Mouse (Mus musculus) megakaryocyte-erythroid progenitor cell, adult 5-6 weeks (primary cell): ENCODE data around the gene Srsf3. TPM values are rescaled to one million over a fixed set of nuclear protein-coding genes. Genes with fewer than 3 reads are reported as not detected.
A peak's percentile ranks its signal among the peaks of the same experiment; 100 is the strongest.

Experiments
- ATAC-seq: replicated peaks from 2 replicates; pipeline ENCODE4 v1.8.0; 2016; ENCODE audit warnings: mild to moderate bottlenecking, inconsistent platforms; ENCODE audit not compliant: severe bottlenecking, poor library complexity, low FRiP score, low TSS enrichment
- total RNA-seq, 2 experiments: library from RNA; stranded (forward) in 1 of 2; stranded (reverse) in 1 of 2; fragments of 200-1000, 215-1000 nt in 1 of 2; fragments of >200 nt in 1 of 2; fragmentation: Nextera tagmentation in 1 of 2; gene quantifications; 2 replicates each; pipeline ENCODE4 v1.2.3; 2014 to 2017

Srsf3 gene
- total RNA-seq, 2 experiments from 2014 or later = 513 to 747 TPM

DNA sequence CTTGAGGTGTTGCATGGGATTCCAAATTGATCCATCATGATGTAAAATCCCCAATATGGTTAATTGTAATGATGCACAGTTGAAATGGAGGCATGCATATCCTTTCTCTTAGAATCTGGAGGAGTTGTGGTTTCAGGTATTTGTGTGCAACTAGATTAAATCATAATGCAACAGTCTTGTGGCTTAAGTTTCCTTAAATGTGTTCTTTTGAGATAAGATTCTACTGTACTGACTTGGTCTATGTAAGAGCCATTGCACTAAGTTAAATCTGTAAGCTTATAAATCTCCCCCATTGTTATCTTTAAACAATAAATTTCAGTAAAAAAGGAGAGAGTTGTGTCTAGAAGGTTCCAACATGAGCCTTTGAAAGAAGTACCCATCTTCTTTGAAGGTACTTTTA, 10.1 kb downstream of the Srsf3 start:
- ATAC-seq = no peak

DNA sequence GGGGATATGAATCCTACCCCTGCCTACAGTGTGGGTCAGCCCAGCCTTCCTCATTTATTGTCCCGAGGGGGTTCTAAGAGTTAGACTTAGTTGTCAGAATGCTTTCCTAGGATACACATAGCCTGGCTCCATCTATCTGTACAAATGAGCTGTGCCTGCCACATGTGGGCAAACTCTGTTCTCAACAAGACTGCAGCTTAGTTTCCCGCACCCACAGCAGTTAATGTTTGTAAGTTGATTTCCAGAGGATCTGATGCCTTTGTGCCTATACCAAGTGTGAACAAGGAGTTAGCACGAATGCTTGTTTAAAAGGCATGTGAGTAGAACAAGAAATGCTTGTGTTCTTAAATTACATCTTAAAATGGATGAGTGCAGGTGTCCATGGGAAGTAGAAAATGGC, 11.2 kb downstream of the Srsf3 start:
- no peak for ATAC-seq

GRCm38 (mm10) chr17:29044146-29044924, 11.9 kb downstream of the Srsf3 start:
- no peak for ATAC-seq

DNA sequence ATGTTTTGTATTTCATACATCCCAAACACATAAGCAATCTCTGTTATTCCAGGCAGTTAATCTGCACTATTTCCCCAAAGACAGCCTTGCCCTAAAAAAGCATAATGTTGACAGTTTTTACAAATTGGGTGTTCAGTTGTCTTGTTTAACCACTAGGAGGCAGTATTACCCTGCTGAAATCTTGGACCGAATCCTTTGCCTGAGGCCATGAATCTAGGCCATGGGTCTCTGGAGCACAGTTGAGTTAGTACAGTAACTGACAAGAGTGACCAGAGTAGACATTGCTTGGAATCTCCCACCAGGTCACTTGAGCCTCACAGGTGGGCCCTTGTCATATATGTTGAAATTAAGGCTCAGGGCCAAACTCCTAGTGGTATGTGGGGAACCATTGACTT, 12.5 kb downstream of the Srsf3 start:
- no peak for ATAC-seq

DNA sequence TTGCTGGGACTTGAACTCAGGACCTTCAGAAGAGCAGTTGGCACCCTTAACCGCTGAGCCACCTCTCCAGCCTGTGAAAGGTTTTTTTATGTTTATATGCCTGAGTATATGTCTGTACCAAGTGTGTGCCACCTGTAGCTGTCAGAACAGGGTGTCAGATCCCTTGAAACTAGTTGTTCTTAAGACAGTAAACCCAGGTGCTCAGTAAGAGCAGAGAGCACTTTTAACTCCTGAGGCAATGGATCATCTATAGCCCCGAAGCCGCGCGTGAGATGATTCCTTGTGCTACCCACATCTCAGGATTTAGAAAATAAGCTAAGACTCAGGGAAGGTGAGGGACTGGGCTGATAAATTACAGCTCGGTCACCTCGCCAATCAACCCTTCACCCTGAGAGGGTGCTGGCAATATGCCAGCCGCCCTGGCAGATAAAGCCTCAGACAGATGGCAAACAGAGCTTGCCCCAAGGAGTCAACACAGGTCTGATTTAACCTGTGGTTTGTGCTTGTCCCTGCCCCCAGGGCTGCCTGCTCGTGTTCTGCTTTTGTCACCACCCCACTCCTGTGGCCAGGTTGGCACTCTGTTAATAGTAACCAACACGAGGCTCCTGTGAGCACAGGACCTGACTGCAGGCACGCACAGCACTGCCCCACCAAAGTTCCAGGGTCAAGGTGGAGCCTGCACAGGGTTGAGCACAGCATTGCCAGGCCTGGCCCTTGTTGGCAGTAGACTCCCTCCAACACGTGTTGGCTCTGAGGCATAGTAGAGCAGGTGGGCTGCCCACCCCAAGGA, 13.5 kb downstream of the Srsf3 start:
- peak; percentile 66 for ATAC-seq

- ATAC-seq = no peak
Observed at GRCm38 (mm10) chr17:29046863-29047262, 14.4 kb downstream of the Srsf3 start.

DNA sequence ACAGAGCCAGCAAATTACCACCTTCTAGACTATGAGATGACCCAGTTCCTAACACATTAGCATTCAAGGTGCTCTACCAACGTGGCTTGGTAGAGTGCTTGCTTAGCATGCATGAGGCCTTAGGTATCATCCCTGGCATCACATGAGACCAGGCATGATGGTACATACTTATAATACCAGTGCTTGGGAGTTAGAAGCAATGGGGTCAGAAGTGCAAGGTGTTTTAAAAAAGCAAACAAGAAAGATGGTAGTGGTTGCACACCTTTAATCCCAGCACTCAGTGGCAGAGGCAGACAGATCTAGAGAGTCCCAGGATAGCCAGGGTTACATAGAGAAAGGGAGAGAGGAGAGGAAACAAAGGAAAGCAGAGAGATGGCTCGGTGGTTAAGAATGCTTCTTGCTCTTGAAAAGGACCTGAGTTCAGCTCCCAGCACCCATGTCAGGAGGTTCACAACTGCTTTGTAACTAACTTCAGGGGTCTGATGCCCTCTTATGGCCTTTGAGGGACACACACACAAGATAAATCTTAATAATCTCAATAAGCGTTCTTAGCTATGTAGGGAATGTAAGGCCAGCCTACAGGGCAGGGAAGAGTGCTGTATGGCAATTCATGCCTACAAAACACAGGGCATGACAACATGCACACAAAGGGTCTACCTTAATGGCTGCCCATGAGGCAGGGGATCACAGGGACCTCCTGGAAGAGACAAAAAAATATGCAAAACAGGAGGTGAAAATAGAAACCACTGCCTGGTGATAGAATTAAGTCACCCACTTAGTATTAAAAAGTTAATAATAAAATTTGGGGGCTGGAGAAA, 15.5 kb downstream of the Srsf3 start:
- no peak for ATAC-seq

- peak; percentile 36; the same call in 1 of the 2 replicates for ATAC-seq
Observed at GRCm38 (mm10) chr17:29048748-29049507, 16.5 kb downstream of the Srsf3 start.

DNA sequence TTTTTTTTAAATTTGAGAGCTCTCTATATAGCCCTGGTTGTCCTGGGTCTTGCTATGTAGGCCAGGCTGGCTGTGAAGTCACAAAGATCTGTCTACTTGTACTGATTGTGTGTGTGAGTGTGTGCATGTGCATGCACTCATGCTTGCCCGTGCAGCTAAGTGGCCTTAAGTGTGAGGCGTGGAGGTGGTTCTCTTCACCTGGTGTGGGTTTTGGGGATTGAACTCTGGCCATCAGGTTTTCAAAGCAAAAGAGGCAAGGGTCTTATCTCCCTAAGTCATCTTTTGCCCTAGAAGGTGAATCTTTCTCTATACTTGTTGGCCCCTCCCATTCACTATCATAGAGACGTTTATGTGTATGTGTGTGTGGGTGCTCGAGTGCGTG, 17.1 kb downstream of the Srsf3 start:
- no peak for ATAC-seq

DNA sequence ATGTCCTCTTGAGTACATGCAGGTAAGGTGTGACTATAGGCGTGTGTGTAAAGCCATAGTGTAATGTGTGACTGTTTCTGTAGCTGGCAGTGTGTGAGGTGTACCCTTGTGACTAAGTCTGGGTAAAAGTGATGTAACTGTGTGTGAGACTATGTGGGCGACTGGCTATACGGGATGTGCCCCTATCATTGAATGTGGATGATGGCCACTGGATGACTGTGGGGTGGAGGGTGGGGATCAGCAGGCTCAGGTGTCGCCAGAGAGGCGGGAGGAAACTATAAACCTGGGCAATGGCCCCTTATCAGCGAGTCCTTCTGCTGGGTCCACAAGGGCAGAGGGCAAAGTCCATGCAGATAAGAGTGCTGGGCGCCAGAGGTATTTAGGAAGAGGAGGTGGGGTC, 17.5 kb downstream of the Srsf3 start:
- no peak for ATAC-seq

- ATAC-seq = no peak
Observed at GRCm38 (mm10) chr17:29050791-29051190, 18.4 kb downstream of the Srsf3 start.

- no peak for ATAC-seq
Observed at GRCm38 (mm10) chr17:29053067-29053466, 20.6 kb downstream of the Srsf3 start.

- ATAC-seq = no peak
Observed at GRCm38 (mm10) chr17:29053841-29054240, 21.4 kb downstream of the Srsf3 start.

DNA sequence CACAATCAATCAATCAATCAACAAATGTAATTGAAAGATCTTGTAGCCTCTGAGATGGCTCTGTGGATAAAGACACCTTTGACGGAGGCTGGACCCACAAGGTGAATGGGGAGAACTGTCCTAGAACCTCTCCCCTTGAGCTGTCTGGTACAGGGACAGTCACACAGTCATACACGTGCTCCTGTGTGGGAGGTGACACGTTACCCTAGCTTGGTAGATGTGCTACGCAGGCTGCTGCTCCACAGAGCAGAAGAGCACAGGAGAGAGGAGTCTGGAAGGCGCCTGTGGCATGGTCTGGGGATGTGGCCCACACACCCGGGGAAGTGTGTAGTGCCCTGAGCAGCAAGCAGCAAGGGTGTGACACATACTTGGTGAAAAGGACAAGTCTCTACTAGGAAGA, 22.0 kb downstream of the Srsf3 start:
- no peak for ATAC-seq

DNA sequence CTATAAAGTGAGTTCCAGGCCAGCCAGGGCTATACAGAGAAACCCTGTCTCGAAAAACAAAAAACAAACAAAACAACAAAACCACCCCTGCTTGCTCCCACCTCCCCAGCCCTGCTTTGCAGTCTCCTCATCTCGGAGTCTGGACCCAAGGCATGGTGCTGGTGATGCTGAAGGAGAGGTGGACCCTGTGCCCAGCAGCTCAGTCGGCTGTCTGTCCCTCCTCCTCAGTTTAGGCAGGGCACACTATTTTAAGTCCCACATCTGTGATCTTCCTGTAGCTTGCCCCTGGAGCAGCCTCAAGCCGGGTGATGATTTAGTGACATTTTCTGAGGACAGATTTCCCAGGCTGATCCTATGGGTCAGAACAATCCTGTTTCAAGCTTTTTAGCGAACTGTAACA, 23.2 kb downstream of the Srsf3 start:
- no peak for ATAC-seq

DNA sequence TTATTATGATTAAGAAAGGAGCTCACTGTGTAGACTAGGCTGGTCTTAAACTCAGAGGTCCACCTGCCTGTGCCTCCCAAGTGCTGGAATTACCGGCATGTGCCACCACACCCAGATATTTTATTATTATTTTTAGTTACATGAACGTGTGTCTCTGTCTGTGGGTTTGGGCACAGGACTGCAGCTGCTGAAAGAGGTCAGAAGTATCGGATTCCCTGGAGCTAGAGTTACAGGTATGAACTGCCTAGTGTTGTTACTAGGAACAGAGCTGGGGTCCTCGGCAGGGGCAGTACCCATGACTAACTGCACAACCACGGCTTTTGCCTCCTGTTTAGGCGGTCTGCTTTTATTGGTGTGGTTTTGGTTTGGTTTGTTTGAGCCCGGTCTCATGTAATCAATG, 23.8 kb downstream of the Srsf3 start:
- ATAC-seq = no peak

DNA sequence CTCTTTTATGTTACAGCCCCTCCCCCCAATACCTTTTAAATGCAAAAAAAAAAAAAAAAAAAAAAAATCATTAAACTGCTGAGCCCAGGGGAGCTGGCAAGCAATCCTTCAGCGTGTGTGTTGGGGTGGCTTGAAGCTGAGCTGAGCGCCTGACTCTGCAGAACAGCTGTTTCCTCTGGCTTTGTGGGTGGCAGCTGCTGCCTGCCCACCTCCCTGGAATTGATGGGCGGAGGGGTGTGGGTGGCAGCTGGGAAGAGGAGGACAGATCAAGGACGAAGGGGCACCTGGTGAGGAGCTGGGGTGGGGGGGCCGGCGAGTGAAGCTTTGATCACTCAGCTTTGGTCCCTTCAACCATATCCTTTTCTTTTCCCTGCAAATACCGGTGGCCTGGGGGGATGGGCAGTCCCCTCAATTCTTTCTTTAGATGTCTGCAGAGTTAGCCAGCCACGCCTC, 24.3 kb downstream of the Srsf3 start:
- no peak for ATAC-seq

DNA sequence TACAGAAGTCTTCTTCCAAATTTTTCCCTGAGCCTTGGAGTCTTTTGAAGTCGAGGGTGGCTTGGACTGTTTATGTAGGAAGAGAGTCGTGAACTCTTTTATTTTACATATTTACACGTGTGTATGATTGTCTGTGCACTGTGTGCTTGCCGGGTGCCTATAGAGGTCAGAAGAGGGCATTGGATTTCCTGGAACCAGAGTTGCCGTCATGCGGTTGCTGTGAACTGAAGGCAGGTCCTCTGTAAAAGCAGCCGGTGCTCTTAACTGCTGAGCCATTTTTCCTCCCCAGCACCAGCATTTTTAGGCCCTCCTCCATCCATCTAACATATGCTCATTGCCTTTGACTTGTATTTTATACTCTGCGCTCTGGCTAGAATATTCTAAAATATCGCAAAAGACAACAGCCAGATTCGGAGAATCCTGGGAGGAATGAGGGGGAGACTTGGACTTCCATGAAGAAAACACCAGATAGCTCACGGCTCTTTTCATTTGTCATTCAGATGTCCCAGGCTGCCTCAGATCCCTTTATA, 25.0 kb downstream of the Srsf3 start:
- no peak for ATAC-seq

DNA sequence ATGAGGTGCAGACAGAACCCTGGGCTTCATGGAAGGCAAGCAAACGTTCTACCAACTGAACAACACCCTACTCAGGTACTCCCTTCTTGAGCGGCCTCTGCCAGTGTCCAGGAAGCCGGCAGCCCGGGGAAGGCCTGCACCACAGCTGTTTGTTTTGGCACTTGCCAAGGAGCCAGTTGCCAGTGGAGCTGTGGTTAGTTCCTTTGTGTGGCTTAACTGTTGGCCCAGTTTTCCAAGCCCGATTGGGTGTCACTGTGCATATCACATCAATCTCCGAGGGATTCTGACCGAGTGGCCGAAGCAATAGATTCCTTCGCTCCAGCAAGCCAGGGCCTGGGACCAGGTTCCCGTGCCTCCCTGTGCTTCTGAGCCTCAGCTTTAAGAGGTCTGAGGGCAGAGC, 25.5 kb downstream of the Srsf3 start:
- no peak for ATAC-seq
